Mouse (Mus musculus) cerebral cortex, adult 2 months (tissue): Measurements from ENCODE around the gene Stum.

Experiments
- WGBS: fragments of 180-500 bp; shearing (Covaris S2); methylation state at CpG from one replicate; pipeline ENCODE4 v1.1.7; 2018; 5-methylcytosine and 5-hydroxymethylcytosine counted together

Stum gene

DNA sequence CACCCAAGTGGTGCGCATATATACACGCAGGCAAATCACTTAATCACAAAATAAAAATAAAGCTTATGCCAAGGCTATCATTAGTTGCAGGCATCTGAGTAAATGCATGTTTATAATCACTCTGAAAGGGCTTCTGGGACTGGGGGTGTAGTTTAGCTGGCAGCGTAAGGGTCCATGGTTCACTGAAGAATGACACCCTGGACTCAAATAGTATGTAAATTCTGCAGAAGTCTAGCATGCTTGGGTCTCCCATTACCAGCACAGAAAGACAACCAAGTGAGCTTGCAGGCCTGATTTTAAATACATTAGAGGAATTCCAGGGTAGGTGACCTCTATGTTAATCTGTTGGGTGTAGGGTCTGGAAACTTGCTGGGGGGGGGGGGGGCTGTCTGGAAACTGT is 16.5 kb upstream of the Stum start:
- WGBS: 92% methylated on average over 3 of the region's 3 CpGs

DNA sequence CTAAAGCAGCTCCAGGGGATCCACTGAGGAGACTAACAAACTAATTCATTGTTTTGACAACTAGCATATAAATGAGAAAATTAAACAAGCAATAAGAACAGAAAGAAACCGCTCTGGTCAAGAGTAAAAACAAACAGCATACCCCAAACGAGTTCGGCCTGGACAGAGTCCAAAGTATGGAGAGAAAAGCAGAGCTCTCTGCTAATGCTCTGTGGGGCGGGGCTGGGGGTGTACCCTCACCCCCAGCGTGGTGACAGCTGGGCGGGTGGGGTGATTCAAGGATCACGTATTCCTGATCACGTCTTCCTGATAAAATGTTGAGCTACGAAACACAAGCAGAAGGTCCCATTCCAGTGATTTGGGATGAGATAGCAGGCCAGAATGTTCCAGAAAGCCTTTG is 9.5 kb upstream of the Stum start:
- WGBS: 62% methylated on average over 9 of the region's 9 CpGs

- 95% methylated on average over 5 of the region's 5 CpGs for WGBS
These were observed 2.0 kb upstream of the Stum start for GRCm38 (mm10) chr1:180485346-180485745.

GRCm38 (mm10) chr1:180482840-180483398 is 385 bp downstream of the Stum start:
- 3% methylated on average over 39 of the region's 39 CpGs for WGBS

DNA sequence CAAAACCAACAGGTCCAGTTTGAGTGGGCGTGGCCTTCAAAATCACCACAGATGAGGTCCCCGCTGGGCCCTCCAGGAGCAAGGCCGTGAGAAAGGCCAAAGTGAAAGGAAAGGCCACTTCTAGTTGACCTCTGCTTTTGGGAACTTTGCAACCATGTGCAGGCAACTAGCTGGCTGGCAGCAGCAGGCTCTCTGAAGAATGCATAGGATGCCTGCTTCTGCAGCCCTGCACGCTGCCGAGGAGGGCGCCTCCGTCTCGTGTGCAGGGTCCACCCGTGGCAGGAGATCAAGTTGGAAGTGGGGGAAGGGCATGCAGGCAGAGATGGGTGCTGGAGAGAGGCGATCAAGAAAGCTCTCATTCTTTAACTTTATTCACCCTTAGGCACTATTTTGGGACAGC is 1.3 kb downstream of the Stum start:
- 30% methylated on average over 10 of the region's 10 CpGs for WGBS

DNA sequence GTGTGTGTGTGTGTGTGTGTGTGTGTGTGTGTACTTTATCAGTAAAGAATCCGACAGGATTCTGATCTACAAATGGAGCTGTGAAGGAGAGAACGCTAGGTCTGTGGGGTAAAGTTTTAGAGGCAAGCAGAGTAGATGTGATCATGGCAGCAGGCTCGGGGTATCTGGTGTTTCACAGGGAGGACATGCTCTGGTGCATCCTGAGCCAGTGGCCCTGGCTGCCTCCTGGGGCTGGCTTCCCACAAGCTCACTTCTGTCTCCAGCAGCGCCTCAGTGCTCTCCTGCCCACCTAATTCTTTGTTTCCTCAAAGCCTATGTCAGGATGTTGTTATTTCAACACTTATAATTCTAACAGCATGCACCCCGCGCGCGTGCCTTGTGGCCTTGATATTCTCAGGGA is 2.0 kb downstream of the Stum start:
- 46% methylated on average over 8 of the region's 8 CpGs for WGBS

GRCm38 (mm10) chr1:180480325-180480724 is 3.0 kb downstream of the Stum start:
- WGBS: 26% methylated on average over 6 of the region's 6 CpGs

GRCm38 (mm10) chr1:180468004-180468403 is 15.3 kb downstream of the Stum start:
- WGBS: 88% methylated on average over 4 of the region's 4 CpGs

DNA sequence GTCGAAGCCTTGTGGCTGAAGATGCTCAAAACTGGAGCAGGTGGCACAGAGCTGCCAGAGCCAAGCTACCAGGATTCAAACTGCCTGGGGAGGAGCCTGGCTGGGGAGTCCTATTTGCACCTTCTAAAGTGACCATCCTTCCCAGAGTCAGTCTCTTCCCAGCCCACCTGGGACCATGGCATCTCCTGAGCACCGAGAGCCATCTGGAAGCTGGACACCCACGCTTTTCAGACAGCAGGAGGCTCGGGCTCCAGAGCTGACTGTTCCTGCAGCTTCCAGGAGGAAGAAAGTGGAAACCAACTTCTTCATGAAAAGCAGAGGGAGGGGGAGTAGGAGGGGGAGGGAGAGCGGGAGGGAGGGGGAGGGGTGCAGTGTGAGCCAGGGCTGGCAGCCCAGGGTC is 17.7 kb downstream of the Stum start:
- WGBS: 43% methylated on average over 5 of the region's 5 CpGs

DNA sequence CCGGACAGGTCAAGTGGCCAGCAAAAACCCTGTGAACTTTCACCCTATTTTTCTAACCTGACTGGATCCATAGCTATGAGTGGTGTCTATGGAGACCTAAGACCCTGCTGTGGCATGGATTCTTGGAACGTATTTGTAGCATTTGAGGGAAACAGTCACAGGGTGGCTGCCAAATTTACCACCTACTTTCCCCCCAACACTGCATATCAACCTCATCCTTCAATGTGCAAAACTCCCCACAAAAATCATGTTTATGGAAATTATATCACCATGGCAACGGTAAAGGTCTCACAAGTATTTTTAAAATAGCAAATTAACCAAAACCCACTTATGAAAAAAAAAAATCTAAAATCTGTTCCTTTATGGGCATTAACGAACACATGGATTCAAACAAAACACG is 18.9 kb downstream of the Stum start:
- 58% methylated on average over 5 of the region's 5 CpGs for WGBS

- WGBS: 68% methylated on average over 5 of the region's 5 CpGs
These were observed 20.3 kb downstream of the Stum start for GRCm38 (mm10) chr1:180462983-180463475.

DNA sequence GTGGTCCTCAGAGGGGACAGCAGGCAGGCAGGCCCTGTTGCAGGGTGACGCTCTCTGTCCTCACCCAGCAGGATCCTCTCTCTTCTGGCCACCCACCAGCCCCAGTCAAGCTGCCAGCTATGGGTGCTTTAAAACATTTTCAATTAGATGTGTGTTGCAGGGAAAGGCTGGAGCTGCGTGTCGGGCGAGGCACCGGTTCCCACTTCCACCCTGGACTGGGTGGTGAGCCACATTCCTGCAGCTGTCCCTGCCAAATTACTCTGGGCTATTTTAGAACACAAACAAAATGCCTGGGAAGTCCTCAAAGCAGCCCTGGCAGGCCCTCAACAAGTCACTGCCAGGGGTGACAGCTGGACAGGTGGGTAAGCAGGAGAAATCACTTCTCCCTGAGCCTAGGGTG is 20.9 kb downstream of the Stum start:
- 37% methylated on average over 5 of the region's 5 CpGs for WGBS

- WGBS: 27% methylated on average over 5 of the region's 5 CpGs
These were observed 22.6 kb downstream of the Stum start for GRCm38 (mm10) chr1:180460721-180461120.

GRCm38 (mm10) chr1:180458680-180459079 is 24.6 kb downstream of the Stum start:
- 52% methylated on average over 3 of the region's 3 CpGs for WGBS

DNA sequence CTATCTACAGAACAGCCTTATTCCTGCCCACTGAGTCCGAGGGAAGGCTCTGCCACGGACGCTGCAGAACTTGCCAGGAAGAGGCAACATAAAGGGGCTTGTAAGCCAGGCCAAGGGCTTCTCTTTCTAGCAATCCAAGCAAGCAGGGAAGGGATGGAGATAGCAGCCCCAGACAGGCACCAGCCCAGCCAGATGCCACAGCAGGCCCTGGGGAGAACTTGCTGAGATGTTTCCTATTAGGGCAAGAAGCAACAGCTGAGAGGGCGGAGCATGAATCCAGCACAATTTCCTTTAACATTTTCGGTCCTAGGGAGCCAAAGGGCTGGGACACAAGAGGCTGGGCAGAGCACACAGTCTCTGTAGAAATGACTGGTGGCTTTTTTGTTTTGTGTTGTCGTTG is 25.0 kb downstream of the Stum start:
- WGBS: 36% methylated on average over 6 of the region's 6 CpGs

- 46% methylated on average over 2 of the region's 2 CpGs for WGBS
These were observed 33.7 kb downstream of the Stum start for GRCm38 (mm10) chr1:180449641-180450040.

DNA sequence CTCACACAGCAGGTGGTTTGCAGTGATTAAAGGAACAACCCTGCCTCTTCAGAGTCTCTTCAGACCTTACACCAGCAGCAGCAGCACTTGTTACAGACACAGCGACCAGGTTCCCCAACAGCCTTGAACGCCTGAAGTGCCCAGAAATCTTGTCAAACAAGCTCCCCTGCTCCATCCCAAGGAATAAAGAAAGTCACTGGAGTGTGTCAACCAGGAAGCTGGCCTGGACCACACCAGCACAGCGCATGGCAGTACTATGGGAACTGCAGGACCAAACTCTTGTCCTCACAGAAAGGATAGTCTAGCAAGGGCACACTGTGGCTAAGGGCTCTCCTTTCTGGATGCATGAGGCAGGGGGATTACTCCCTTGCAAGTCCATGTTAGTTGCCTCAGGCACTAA is 38.9 kb downstream of the Stum start:
- 82% methylated on average over 3 of the region's 3 CpGs for WGBS

- 85% methylated on average over 4 of the region's 4 CpGs for WGBS
These were observed 43.8 kb downstream of the Stum start for GRCm38 (mm10) chr1:180439496-180439895.

- 14% methylated on average over 9 of the region's 9 CpGs for WGBS
These were observed 48.4 kb downstream of the Stum start for GRCm38 (mm10) chr1:180434925-180435324.

- WGBS: 14% methylated on average over 7 of the region's 7 CpGs
These were observed 49.3 kb downstream of the Stum start for GRCm38 (mm10) chr1:180433796-180434566.

GRCm38 (mm10) chr1:180433098-180433538 is 50.2 kb downstream of the Stum start:
- 3% methylated on average over 16 of the region's 16 CpGs for WGBS

GRCm38 (mm10) chr1:180431833-180432232 is 51.5 kb downstream of the Stum start:
- 55% methylated on average over 12 of the region's 12 CpGs for WGBS

- 73% methylated on average over 5 of the region's 5 CpGs for WGBS
These were observed 53.5 kb downstream of the Stum start for GRCm38 (mm10) chr1:180429819-180430218.
